ENCODE assay signal across 19 mouse cellular contexts in the genomic region with DNA sequence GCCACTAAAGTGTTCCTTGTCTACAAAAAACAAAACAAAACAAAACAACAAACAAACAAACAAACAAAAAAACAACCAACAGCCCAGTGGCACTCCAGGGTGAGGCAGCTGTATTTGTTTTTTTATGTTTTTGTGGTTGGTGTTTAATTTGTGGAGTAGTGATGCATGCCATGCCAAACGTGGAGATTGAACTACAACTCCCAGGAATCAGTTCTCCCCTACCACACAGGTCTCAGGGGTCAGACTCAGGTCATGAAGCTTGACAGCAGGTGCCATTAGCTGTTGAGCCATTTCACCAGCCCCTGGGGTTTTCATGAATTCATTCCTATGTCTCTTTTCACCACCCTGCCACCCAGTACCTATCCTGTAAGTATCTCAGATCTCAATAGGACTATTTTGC. TPM values are rescaled to one million over a fixed set of nuclear protein-coding genes. Genes with fewer than 3 reads are reported as not detected.
A peak's percentile ranks its signal among the peaks of the same experiment; 100 is the strongest.
DNase-seq lines count a peak whose midpoint lies in the region; TF ChIP-seq lines count a peak whose summit lies in the region.
"Had no signal": no experiment of that assay in that cellular context is flagged by ENCODE, and none has a peak within 500 bp of the region (broad histone marks: within the 10 kb centered on the region; RNA-seq: fewer than 3 reads in every experiment).

No protein-coding gene starts in this region.

- no peaks in the 10 kb centered on the region for H3K9me3 ChIP-seq in ES-E14 (ENCODE audit: control insufficient read depth, insufficient read depth, low read depth, low read length)
- H3K9me3 ChIP-seq: embryonic facial prominence, embryonic 10.5 days; embryonic facial prominence, embryonic 12.5 days; forebrain, embryonic 12.5 days; forebrain, embryonic 15.5 days had no signal

- no peak overlapping the region for H3K4me3 ChIP-seq in layer of hippocampus, adult 2 months
- H3K4me3 ChIP-seq in ES-E14 (ENCODE audit: insufficient read depth in 1 of 2, low read depth in 1 of 2, low read length in 2 of 2, poor library complexity in 1 of 2, severe bottlenecking in 1 of 2): no peak overlapping the region
- H3K4me3 ChIP-seq: embryonic facial prominence, embryonic 10.5 days; embryonic facial prominence, embryonic 12.5 days; forebrain, embryonic 12.5 days; forebrain, embryonic 15.5 days had no signal

- peak overlapping the region; percentile 33; the same call in 1 of the 2 replicates for H3K27ac ChIP-seq in layer of hippocampus, adult 2 months
- no peak overlapping the region for H3K27ac ChIP-seq in ES-E14 (ENCODE audit: insufficient read depth, low read depth, low read length, poor library complexity, severe bottlenecking)
- H3K27ac ChIP-seq: embryonic facial prominence, embryonic 10.5 days; embryonic facial prominence, embryonic 12.5 days; forebrain, embryonic 12.5 days; forebrain, embryonic 15.5 days had no signal

- TF ChIP-seq CTCF in layer of hippocampus, adult 2 months (conservative IDR thresholded peaks at IDR 0.05): no peak

- H3K36me3 ChIP-seq in ES-E14 (ENCODE audit: control insufficient read depth, insufficient read depth, low read length, poor library complexity, severe bottlenecking): no peaks in the 10 kb centered on the region

- no peak for DNase-seq in layer of hippocampus, adult 2 months (ENCODE audit: low spot score in 2 of 2)
- no peak for DNase-seq in layer of hippocampus, postnatal 14 days (ENCODE audit: low spot score in 2 of 2)
- DNase-seq in ES-E14 (ENCODE audit: low read depth, low spot score) (no peak), R1 (ENCODE audit: low read depth, low spot score) (peak; percentile 33)
- no peak for DNase-seq in heart, adult 18-20 months
- DNase-seq in embryo, embryonic 11 days: no peak
- DNase-seq: cerebellum, adult 11 months; cerebellum, adult 8-10 months; cerebellum, adult 9-11 months; forebrain, postnatal 0 days had no signal

- H3K9ac ChIP-seq in ES-E14 (ENCODE audit: insufficient read depth, low read depth, low read length, poor library complexity, severe bottlenecking): no peak overlapping the region
- H3K9ac ChIP-seq: embryonic facial prominence, embryonic 12.5 days; forebrain, embryonic 15.5 days; forebrain, postnatal 0 days had no signal

- H3K4me1 ChIP-seq in ES-E14 (ENCODE audit: control insufficient read depth in 2 of 2, insufficient read depth in 2 of 2, low read length in 2 of 2, poor library complexity in 1 of 2): peaks cover 0 to 9% of the 10 kb centered on the region in 2 experiments; a peak in 1 of 4 replicates

- in situ Hi-C loops in ES-E14 (cut with MboI; ENCODE audit: low sequenced_read_pairs in 2 of 2, unreplicated experiment in 2 of 2): no loop called here

TF ChIP-seq in ES-E14, 5 proteins besides CTCF, POLR2A, EP300 and RAD21:
- TF ChIP-seq MAFK (IDR thresholded peaks at IDR 0.05; ENCODE audit: insufficient read depth, low read depth, low read length): no peak
- peak; percentile 76 for TF ChIP-seq HCFC1 (IDR thresholded peaks at IDR 0.05; ENCODE audit: borderline replicate concordance, insufficient read depth, low read length)
- no peak for TF ChIP-seq CHD2 (IDR thresholded peaks at IDR 0.05; ENCODE audit: low read depth, low read length)
- TF ChIP-seq ZC3H11A (IDR thresholded peaks at IDR 0.05; ENCODE audit: borderline replicate concordance, low read depth, low read length): no peak
- no peak for TF ChIP-seq ZNF384 (IDR thresholded peaks at IDR 0.05; ENCODE audit: low read depth, low read length)
TF ChIP-seq in ES-E14: peak in this region for 1.

RNA-seq across cellular contexts. Expression of gene Zfp316, which starts 4.4 kb away (rescaled TPM):
- 10 to 100 TPM; 24.0 to 24.3 TPM for total RNA-seq in layer of hippocampus, adult 2 months (2021)
- total RNA-seq in layer of hippocampus, postnatal 14 days (2021): 10 to 100 TPM; 20.1 to 20.6 TPM
- 1.6 and 2.7 TPM in 2 replicates for total RNA-seq in ES-E14 (2012; rRNA removed)
- total RNA-seq in heart, adult 18-20 months (2021): 1 to 10 TPM; 5.5 to 5.7 TPM

RNA-seq across cellular contexts. Expression of gene Zfp853, which starts 28.0 kb away (rescaled TPM):
- total RNA-seq in layer of hippocampus, adult 2 months (2021): 1 to 10 TPM; 3.5 to 4.8 TPM
- total RNA-seq in layer of hippocampus, postnatal 14 days (2021): 1 to 10 TPM; 7.7 to 7.9 TPM
- total RNA-seq in ES-E14 (2012; rRNA removed): 0.67 and 0.69 TPM in 2 replicates
- total RNA-seq in heart, adult 18-20 months (2021): under 1 TPM in 1 of 2 experiments, not detected in 1; 0.13 TPM
- total RNA-seq: common myeloid progenitor, adult 5-6 weeks had no signal

RNA-seq across cellular contexts. Expression of gene Zfp12, which starts 30.4 kb away (rescaled TPM):
- 10 to 100 TPM; 33.8 to 36.1 TPM for total RNA-seq in layer of hippocampus, adult 2 months (2021)
- total RNA-seq in layer of hippocampus, postnatal 14 days (2021): 10 to 100 TPM; 25.5 to 25.6 TPM
- total RNA-seq in ES-E14 (2012; rRNA removed): 8.6 and 9.4 TPM in 2 replicates
- total RNA-seq in heart, adult 18-20 months (2021): 1 to 10 TPM; 8.3 to 9.6 TPM

RNA-seq across cellular contexts. Expression of gene Spdye4a, which starts 38.7 kb away (rescaled TPM):
- not detected for total RNA-seq in layer of hippocampus, adult 2 months (2021)
- total RNA-seq in layer of hippocampus, postnatal 14 days (2021): not detected
- not detected in 2 replicates for total RNA-seq in ES-E14 (2012; rRNA removed)
- not detected for total RNA-seq in heart, adult 18-20 months (2021)
- total RNA-seq: adrenal gland, adult 2 months; adrenal gland, postnatal 10 days; adrenal gland, postnatal 25 days; adrenal gland, postnatal 4 days; common myeloid progenitor, adult 5-6 weeks; forebrain, postnatal 0 days had no signal

RNA-seq across cellular contexts. Expression of gene E130309D02Rik, which starts 49.8 kb away (rescaled TPM):
- total RNA-seq in layer of hippocampus, adult 2 months (2021): 10 to 100 TPM; 24.8 to 25.0 TPM
- total RNA-seq in layer of hippocampus, postnatal 14 days (2021): 10 to 100 TPM; 20.8 to 23.1 TPM
- total RNA-seq in ES-E14 (2012; rRNA removed): 17.9 and 20.2 TPM in 2 replicates
- 10 to 100 TPM; 15.1 to 18.2 TPM for total RNA-seq in heart, adult 18-20 months (2021)
